Mouse (Mus musculus) G1E (cell line): Measurements from ENCODE around the gene Moxd1. TPM values are rescaled to one million over a fixed set of nuclear protein-coding genes. Genes with fewer than 3 reads are reported as not detected.

Source experiments
- ATAC-seq: 2 replicates; pipeline ENCODE4 v1.8.0; 2016; ENCODE audit warnings: mild to moderate bottlenecking; ENCODE audit not compliant: insufficient number of reproducible peaks, poor library complexity, low FRiP score, severe bottlenecking; ENCODE audit errors: extremely low read depth
- DNase-seq: peaks from one replicate; pipeline ENCODE4 v3.0.0; 2012; ENCODE audit warnings: low spot score
- H3K27me3 ChIP-seq: 2 replicates; pipeline ENCODE4 v1.6.1; 2012; ENCODE audit warnings: mild to moderate bottlenecking, low read length, inconsistent platforms; ENCODE audit not compliant: insufficient read depth
- H3K36me3 ChIP-seq: replicated peaks from 2 replicates; pipeline ENCODE3; 2012; ENCODE audit warnings: mild to moderate bottlenecking, inconsistent platforms
- H3K4me1 ChIP-seq: 2 replicates; pipeline ENCODE4 v1.6.1; 2012; ENCODE audit warnings: low read depth, low read length, inconsistent platforms, mixed read lengths; ENCODE audit not compliant: insufficient read depth
- H3K4me3 ChIP-seq: 2 replicates; pipeline ENCODE4 v1.5.1; 2012; ENCODE audit warnings: low read depth, mild to moderate bottlenecking, inconsistent platforms, low read length, moderate library complexity, mixed read lengths
- H3K9me3 ChIP-seq: replicated peaks from 2 replicates; pipeline ENCODE4 v1.6.1; 2012; ENCODE audit warnings: inconsistent platforms
- CTCF ChIP-seq: IDR thresholded peaks from 2 replicates; pipeline ENCODE4 v1.5.1; 2012; ENCODE audit warnings: low read depth, low read length, inconsistent platforms, mixed read lengths
- GATA1 ChIP-seq: IDR thresholded peaks from 2 replicates; pipeline ENCODE4 v1.6.1; 2012; ENCODE audit warnings: borderline replicate concordance, low read length, inconsistent platforms, mixed read lengths
- GATA2 ChIP-seq: IDR thresholded peaks from 2 replicates; pipeline ENCODE4 v1.6.1; 2012; ENCODE audit warnings: low read depth, low read length, inconsistent platforms, borderline replicate concordance
- POLR2AphosphoS5 ChIP-seq: IDR thresholded peaks from 2 replicates; pipeline ENCODE4 v1.6.1; 2012; ENCODE audit warnings: low read depth, low read length, inconsistent platforms; ENCODE audit not compliant: insufficient replicate concordance
- TAL1 ChIP-seq: conservative IDR thresholded peaks from 2 replicates; pipeline ENCODE4 v1.6.1; 2012; ENCODE audit warnings: low read depth, low read length, inconsistent platforms, mixed read lengths
- polyA plus RNA-seq: library from polyadenylated mRNA; stranded (reverse); fragments of >175 nt; gene quantifications from 2 replicates; pipeline ENCODE4 v1.2.3, GENCODE M21; 2012
- total RNA-seq, 2 experiments: library from RNA; stranded (forward) in 1 of 2; stranded (reverse) in 1 of 2; fragments of 200-1000 nt in 1 of 2; fragments of >200 nt in 1 of 2; fragmentation: Nextera tagmentation in 1 of 2; gene quantifications; 2 replicates each; pipeline ENCODE4 v1.2.3; 2014 to 2017

The Moxd1 gene
- total and polyA plus RNA-seq, 3 experiments: not detected

GRCm38 (mm10) chr10:24235426-24236283 is 12.3 kb downstream of the Moxd1 start:
- H3K4me1 ChIP-seq: no peaks in the 10 kb centered on the region
- no peak for DNase-seq
- no peak for ATAC-seq
- no peak overlapping the region for H3K4me3 ChIP-seq
- H3K27me3 ChIP-seq: 0 out of 2 replicates have a peak, but pooled peaks cover 3% of the 10 kb centered on the region
- no peak for TF ChIP-seq POLR2AphosphoS5
- no peak for TF ChIP-seq TAL1
- TF ChIP-seq CTCF: no peak
- TF ChIP-seq GATA1: no peak
- TF ChIP-seq GATA2: no peak
- peaks cover 6% of the 10 kb centered on the region; the same call in 1 of the 2 replicates for H3K9me3 ChIP-seq
- no peaks in the 10 kb centered on the region for H3K36me3 ChIP-seq

DNA sequence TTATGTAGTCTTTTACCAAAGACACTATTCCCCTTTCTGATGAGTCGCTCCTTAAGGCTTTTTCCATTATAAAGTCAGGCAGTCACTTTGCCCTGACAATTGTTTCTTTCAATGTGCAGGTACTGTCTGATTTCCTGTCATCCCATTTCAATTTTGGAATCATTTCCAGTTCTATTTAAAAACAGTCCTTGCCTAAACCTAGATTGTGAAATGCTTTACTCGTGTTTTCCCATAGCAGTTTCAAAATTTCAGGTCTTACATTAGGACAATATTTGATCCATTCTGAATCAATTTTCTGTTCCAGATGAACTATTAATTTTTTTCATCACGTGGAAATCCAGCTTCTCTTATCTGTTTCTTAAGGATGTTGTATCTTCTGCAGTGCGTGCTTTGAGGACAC is 23.5 kb downstream of the Moxd1 start:
- no peak for ATAC-seq
- H3K4me3 ChIP-seq: no peak overlapping the region
- no peaks in the 10 kb centered on the region for H3K36me3 ChIP-seq
- H3K27me3 ChIP-seq: no peaks in the 10 kb centered on the region
- H3K9me3 ChIP-seq: no peaks in the 10 kb centered on the region
- no peak for DNase-seq
- TF ChIP-seq TAL1 (no peak), POLR2AphosphoS5 (no peak), GATA1 (no peak), CTCF (no peak), GATA2 (no peak)
- no peaks in the 10 kb centered on the region for H3K4me1 ChIP-seq

DNA sequence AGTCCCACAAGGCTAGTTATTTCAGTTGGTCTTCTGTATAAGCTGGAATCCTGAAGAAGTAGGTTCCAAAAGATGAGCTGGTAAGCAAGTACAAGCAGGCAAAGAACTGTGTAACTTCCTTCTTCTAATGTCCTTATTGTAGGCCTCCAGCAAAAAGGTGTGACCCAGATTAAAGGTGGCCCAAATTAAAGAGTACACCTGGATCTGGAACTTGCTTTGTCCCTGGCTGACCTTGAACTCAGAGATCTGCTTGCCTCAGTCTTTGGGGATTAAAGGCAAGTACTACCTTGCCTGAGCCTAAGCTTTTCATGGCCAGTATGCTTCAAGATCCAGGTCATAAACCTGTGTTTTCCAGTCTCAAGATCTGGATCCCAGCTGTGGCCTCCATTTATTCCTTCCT is 24.8 kb downstream of the Moxd1 start:
- Histone ChIP-seq H3K4me1 (no peaks in the 10 kb centered on the region), H3K9me3 (no peaks in the 10 kb centered on the region), H3K27me3 (no peaks in the 10 kb centered on the region), H3K4me3 (no peak overlapping the region), H3K36me3 (no peaks in the 10 kb centered on the region)
- TF ChIP-seq POLR2AphosphoS5 (no peak), GATA2 (no peak), CTCF (no peak), TAL1 (no peak), GATA1 (no peak)
- ATAC-seq (no peak), DNase-seq (no peak)

DNA sequence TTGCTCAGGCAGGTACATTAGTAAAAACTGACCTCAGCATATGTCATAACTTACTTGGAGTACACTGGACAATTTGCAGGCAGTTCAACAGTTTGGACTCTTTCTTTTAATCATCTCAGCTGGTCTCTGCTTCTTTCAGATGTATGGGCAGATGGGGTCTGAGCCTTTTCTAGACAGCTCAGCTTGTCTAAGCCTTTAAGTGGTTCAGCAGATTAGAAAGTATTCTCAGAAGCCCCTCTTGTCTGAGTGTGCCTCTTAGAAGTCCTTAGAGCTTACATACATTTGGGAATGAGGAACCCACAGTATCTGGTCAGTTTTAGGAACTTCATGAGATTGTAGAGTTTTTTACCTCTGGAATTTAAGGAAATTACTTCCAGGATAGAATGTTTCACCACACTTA is 28.3 kb downstream of the Moxd1 start:
- H3K4me3 ChIP-seq: no peak overlapping the region
- ATAC-seq: no peak
- TF ChIP-seq TAL1 (no peak), CTCF (no peak), GATA2 (no peak), GATA1 (no peak), POLR2AphosphoS5 (no peak)
- no peaks in the 10 kb centered on the region for H3K9me3 ChIP-seq
- H3K27me3 ChIP-seq: no peaks in the 10 kb centered on the region
- no peaks in the 10 kb centered on the region for H3K4me1 ChIP-seq
- no peak for DNase-seq
- H3K36me3 ChIP-seq: no peaks in the 10 kb centered on the region

DNA sequence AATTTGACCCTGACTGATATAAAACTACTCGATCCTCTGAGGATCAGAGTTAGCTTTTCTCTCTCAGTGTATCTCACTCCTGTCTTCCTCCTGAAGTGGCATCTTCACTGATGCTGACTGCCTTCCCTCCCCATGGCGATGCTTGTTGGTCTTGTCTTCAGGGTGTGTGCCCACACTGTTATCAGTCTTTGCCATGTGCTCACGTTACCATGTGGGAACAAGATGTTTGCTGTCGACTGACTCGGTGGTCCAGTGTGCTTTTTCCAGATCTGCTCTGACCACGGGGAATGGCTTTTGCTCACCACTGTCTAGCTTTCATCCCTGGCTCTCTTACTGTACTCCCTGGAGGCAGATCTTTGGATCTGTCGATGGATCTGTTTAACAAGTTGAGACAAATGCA is 34.8 kb downstream of the Moxd1 start:
- no peak overlapping the region for H3K4me3 ChIP-seq
- ATAC-seq (no peak), DNase-seq (no peak)
- H3K4me1 ChIP-seq: no peaks in the 10 kb centered on the region
- no peaks in the 10 kb centered on the region for H3K9me3 ChIP-seq
- no peaks in the 10 kb centered on the region for H3K36me3 ChIP-seq
- no peak for TF ChIP-seq GATA1
- TF ChIP-seq CTCF: no peak
- no peak for TF ChIP-seq TAL1
- TF ChIP-seq GATA2: no peak
- TF ChIP-seq POLR2AphosphoS5: no peak
- H3K27me3 ChIP-seq: no peaks in the 10 kb centered on the region

DNA sequence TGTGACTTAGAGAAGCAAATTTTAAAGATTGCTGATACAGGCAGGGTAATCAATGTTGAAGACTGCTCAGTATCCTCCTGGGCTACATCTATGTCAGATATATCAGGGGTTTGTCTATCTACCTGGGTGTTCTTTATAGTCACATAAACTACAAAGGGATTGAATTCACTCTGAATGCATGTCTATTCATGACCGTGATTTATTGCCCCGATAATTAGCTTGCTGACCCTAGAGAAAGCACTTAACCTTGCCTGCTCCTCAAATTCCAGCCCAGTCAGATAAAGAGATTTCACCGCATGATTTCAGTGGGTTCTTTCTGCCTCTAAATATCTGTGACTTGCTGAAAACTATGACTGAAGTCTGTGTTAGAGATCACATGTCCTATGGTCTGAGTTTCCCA is 35.6 kb downstream of the Moxd1 start:
- Histone ChIP-seq H3K36me3 (no peaks in the 10 kb centered on the region), H3K27me3 (no peaks in the 10 kb centered on the region), H3K4me3 (no peak overlapping the region), H3K4me1 (no peaks in the 10 kb centered on the region), H3K9me3 (no peaks in the 10 kb centered on the region)
- DNase-seq (no peak), ATAC-seq (no peak)
- no peak for TF ChIP-seq POLR2AphosphoS5
